Mouse (Mus musculus): ENCODE measurements at regions not wholly inside any gene's neighbourhood (a gene's known extent, or its start where the extent isn't known, plus 50 kb on each side); places are given as distances from the start of the nearest gene placed in this dataset.

DNA sequence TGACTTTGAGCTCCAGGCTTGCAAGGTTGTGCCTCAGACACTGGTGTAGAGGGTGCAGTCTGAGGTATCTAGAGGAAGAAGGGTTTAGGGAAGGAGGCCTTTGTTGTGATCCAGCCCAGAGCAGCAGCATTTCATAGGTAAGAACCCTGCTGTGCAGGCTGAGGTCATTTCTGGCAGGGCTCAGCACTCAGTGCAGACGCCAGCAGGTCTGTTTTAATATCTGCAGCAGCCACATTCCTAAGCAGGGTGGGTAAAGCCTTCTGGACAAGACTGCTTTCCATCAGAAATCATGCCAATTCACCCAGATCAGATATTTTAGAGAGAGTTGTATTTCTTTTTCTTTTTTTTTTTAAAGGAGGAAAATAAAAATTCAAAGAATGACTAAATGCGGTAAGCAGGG, 74.8 kb downstream of the Rpusd4 start:
- peak; percentile 86 to 91 for DNase-seq
- Histone ChIP-seq H3K4me3 (replicated peaks; ENCODE audit: insufficient read depth, low read depth, low read length) (no peak overlapping the region), H3K27ac (ENCODE audit: insufficient read depth, low read length) (peak overlapping the region; percentile 90), H3K27me3 (ENCODE audit: control insufficient read depth, insufficient read depth, low read length) (no peaks in the 10 kb centered on the region), H3K4me1 (ENCODE audit: control insufficient read depth, insufficient read depth, low read length) (peaks cover 29% of the 10 kb centered on the region; the same call in 1 of the 2 replicates)
- 26% methylated on average over 2 of the region's 2 CpGs for WGBS
- TF ChIP-seq CTCF (IDR thresholded peaks at IDR 0.05; ENCODE audit: borderline replicate concordance, insufficient read depth, low read depth, low read length) (no peak), POLR2A (IDR thresholded peaks at IDR 0.05; ENCODE audit: borderline replicate concordance, insufficient read depth, low read length) (no peak)

DNA sequence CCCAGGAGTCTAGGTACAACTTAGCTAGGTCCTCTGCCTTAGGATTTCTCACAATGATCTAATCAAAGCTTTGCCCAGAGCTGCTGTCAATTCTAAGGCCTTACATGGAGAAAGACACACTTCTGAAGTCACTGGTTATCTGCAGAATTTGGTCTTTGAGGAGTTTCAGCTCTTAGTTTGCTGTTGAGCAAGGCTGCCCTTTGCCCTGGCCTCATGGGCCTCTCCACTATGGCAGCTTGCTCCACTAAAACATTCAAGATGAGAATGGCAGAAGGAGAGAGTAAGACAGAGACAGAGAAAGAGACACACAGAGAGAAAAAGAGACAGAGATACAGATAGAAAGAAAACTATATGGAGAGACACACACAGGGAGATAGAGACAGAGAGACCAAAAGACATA, 75.7 kb downstream of the Rpusd4 start:
- H3K27me3 ChIP-seq (ENCODE audit: control insufficient read depth, insufficient read depth, low read length), result no peaks in the 10 kb centered on the region
- H3K4me3 ChIP-seq (replicated peaks; ENCODE audit: insufficient read depth, low read depth, low read length), result no peak overlapping the region
- TF ChIP-seq CTCF (IDR thresholded peaks at IDR 0.05; ENCODE audit: borderline replicate concordance, insufficient read depth, low read depth, low read length) (no peak), POLR2A (IDR thresholded peaks at IDR 0.05; ENCODE audit: borderline replicate concordance, insufficient read depth, low read length) (no peak)
- H3K27ac ChIP-seq (ENCODE audit: insufficient read depth, low read length), result no peak overlapping the region
- peaks cover 26% of the 10 kb centered on the region; the same call in 1 of the 2 replicates for H3K4me1 ChIP-seq (ENCODE audit: control insufficient read depth, insufficient read depth, low read length)
- no peak for DNase-seq

DNA sequence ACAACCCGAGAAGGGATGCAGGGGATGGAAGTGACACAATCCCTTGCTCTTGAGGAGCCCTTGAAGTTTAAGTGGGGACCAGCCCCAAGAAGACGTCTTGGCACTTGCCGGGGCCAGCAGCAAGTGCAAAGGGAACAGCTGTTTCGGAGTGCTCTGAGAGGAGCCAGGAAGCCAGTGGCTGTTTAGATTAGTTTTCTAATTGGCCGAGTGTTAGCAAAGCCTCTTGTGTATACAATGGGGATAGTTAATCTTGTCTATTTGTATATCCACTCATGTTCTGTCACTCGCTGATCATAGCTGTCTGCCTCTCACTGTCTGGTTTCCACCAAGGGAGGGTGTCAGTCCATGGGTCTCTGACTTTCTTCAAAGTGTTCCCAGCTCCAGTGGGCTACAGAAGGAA, 76.6 kb upstream of the Cdon start:
- no peak for DNase-seq
- no peak for TF ChIP-seq POLR2A (IDR thresholded peaks at IDR 0.05; ENCODE audit: borderline replicate concordance, insufficient read depth, low read length)
- no peak for TF ChIP-seq CTCF (IDR thresholded peaks at IDR 0.05; ENCODE audit: borderline replicate concordance, insufficient read depth, low read depth, low read length)
- Histone ChIP-seq H3K27me3 (ENCODE audit: control insufficient read depth, insufficient read depth, low read length) (no peaks in the 10 kb centered on the region), H3K4me3 (replicated peaks; ENCODE audit: insufficient read depth, low read depth, low read length) (no peak overlapping the region), H3K4me1 (ENCODE audit: control insufficient read depth, insufficient read depth, low read length) (peaks cover 26% of the 10 kb centered on the region; the same call in 1 of the 2 replicates), H3K27ac (ENCODE audit: insufficient read depth, low read length) (no peak overlapping the region)
- 82% methylated on average over 6 of the region's 6 CpGs for WGBS

DNA sequence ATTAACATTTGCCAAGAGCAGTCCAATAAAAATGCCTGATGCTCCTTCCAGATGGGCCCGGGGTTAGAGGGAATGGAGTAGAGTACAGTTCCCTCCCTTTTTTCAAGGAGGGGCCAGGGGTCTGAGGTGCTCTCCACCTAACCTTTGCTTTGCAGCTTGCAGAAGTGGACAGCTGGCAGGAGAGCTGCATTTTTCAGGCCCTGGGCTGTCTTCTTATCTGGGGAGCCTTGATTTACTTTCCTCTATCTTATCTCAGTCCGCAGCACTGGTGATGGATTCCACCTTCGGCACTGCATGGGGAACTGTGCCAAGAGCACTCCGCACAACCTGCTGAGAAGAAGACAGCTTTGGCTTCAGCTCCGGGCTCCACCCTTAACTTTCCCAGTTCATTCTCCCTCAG, 74.5 kb upstream of the Cdon start:
- Histone ChIP-seq H3K4me1 (ENCODE audit: control insufficient read depth, insufficient read depth, low read length) (peaks cover 21% of the 10 kb centered on the region; the same call in 1 of the 2 replicates), H3K4me3 (replicated peaks; ENCODE audit: insufficient read depth, low read depth, low read length) (no peak overlapping the region), H3K27me3 (ENCODE audit: control insufficient read depth, insufficient read depth, low read length) (no peaks in the 10 kb centered on the region), H3K27ac (ENCODE audit: insufficient read depth, low read length) (no peak overlapping the region)
- 13% methylated on average over 5 of the region's 5 CpGs for WGBS
- DNase-seq, result peak in 1 of 2 experiments; percentile 65
- TF ChIP-seq POLR2A (IDR thresholded peaks at IDR 0.05; ENCODE audit: borderline replicate concordance, insufficient read depth, low read length), result no peak
- no peak for TF ChIP-seq CTCF (IDR thresholded peaks at IDR 0.05; ENCODE audit: borderline replicate concordance, insufficient read depth, low read depth, low read length)

DNA sequence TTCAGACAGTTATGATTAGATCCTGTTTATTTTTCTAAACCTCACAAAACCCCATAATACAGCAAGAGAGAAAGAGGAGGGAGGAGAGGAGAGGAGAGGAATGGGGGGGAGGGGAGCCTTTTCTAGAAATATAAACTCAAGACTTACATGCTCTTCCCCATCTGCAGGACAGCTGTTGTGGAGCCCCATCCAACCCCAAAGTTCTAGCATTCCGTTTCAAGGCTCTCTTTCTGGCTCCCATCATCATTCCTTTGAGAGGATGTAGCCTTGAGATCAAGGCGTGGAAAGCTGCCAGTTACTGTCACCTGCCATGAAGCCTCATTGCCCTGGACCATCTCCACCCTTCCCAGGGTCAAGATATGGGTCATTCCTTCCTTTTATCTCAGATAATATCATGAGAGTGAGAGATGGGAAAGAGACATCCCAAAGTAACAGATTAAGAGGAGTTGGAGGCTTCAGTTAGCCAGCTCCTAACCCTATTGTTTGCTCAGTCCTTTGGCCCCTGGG, 70.8 kb upstream of the Cdon start:
- no peak overlapping the region for H3K27ac ChIP-seq (ENCODE audit: insufficient read depth, low read length)
- TF ChIP-seq POLR2A (IDR thresholded peaks at IDR 0.05; ENCODE audit: borderline replicate concordance, insufficient read depth, low read length), result no peak
- TF ChIP-seq CTCF (IDR thresholded peaks at IDR 0.05; ENCODE audit: borderline replicate concordance, insufficient read depth, low read depth, low read length), result no peak
- peaks cover 11% of the 10 kb centered on the region for H3K4me1 ChIP-seq (ENCODE audit: control insufficient read depth, insufficient read depth, low read length)
- no peak overlapping the region for H3K4me3 ChIP-seq (replicated peaks; ENCODE audit: insufficient read depth, low read depth, low read length)
- H3K27me3 ChIP-seq (ENCODE audit: control insufficient read depth, insufficient read depth, low read length), result no peaks in the 10 kb centered on the region
- DNase-seq, result no peak
- WGBS, result 83% methylated on average over 2 of the region's 2 CpGs

DNA sequence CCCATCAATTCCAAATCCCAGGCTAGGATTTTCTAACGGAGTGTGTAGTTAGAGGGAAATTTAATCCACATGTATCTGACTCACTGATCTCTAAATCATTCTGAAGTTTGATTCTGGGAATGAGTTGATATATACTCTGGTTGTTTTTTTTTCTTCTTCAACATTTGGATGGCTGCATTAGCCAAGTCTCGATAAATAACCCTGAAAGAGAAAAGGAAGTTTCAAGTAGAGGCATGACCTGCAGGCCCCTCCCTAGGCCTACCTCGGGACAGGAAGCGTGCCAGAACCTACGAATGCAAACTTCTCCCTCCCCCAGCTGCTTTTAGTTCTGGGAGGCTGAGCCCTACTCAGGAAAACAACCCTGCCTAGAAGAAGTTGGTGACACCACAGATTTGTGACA, 69.4 kb upstream of the Cdon start:
- no peak for TF ChIP-seq CTCF (IDR thresholded peaks at IDR 0.05; ENCODE audit: borderline replicate concordance, insufficient read depth, low read depth, low read length)
- no peak for TF ChIP-seq POLR2A (IDR thresholded peaks at IDR 0.05; ENCODE audit: borderline replicate concordance, insufficient read depth, low read length)
- DNase-seq, result no peak
- H3K4me1 ChIP-seq (ENCODE audit: control insufficient read depth, insufficient read depth, low read length), result peaks cover 8% of the 10 kb centered on the region
- no peak overlapping the region for H3K4me3 ChIP-seq (replicated peaks; ENCODE audit: insufficient read depth, low read depth, low read length)
- no peaks in the 10 kb centered on the region for H3K27me3 ChIP-seq (ENCODE audit: control insufficient read depth, insufficient read depth, low read length)
- WGBS, result 86% methylated on average over 5 of the region's 5 CpGs
- no peak overlapping the region for H3K27ac ChIP-seq (ENCODE audit: insufficient read depth, low read length)

DNA sequence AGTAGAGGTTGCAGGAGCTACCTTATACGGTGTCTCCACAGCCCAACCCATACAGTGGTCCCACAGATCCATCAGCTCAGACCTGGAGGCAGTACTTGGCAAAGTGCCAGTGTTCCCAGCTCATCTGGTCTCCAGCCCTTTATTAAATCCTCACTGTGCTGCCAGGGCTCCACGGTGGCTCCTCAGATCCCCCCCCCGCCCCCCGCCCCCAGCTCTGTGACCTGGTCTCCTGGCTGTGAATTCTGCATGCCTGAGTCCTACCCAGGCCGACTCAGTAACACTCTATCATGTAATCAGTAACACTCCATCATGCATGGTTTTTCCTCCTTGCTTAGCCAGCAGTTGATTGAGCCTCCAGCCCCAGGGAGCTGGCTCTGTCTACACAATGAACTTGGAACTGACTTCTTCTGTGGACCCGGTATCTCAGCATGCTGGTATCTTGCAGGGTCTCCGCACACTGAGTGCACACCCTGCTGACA, 66.2 kb upstream of the Cdon start:
- Histone ChIP-seq H3K27ac (ENCODE audit: insufficient read depth, low read length) (no peak overlapping the region), H3K4me3 (replicated peaks; ENCODE audit: insufficient read depth, low read depth, low read length) (no peak overlapping the region), H3K27me3 (ENCODE audit: control insufficient read depth, insufficient read depth, low read length) (no peaks in the 10 kb centered on the region), H3K4me1 (ENCODE audit: control insufficient read depth, insufficient read depth, low read length) (peaks cover 5% of the 10 kb centered on the region; the same call in 1 of the 2 replicates)
- TF ChIP-seq POLR2A (IDR thresholded peaks at IDR 0.05; ENCODE audit: borderline replicate concordance, insufficient read depth, low read length) (no peak), CTCF (IDR thresholded peaks at IDR 0.05; ENCODE audit: borderline replicate concordance, insufficient read depth, low read depth, low read length) (no peak)
- no peak for DNase-seq
- WGBS, result 21% methylated on average over 7 of the region's 7 CpGs

DNA sequence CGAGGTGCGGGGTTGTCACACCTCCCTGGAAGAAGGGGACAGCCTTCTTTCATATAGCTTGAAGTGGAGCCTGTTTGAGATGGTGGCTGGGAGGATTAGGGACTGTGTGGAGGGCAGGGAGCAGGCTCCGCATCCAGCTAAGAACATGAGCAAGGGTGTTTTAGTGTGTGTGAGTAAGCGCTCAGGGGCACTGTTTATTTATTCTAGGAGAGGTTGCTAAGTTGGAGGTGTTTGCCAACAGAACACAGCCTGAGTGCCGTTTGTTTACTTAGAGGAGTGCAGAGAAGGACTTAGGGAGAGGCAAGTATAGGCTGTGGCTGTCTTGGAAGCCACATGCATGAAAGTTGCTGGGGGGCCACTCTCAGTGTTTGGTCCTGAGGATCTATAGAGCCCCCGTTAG, 61.2 kb upstream of the Cdon start:
- H3K4me3 ChIP-seq (replicated peaks; ENCODE audit: insufficient read depth, low read depth, low read length), result no peak overlapping the region
- no peak for TF ChIP-seq POLR2A (IDR thresholded peaks at IDR 0.05; ENCODE audit: borderline replicate concordance, insufficient read depth, low read length)
- TF ChIP-seq CTCF (IDR thresholded peaks at IDR 0.05; ENCODE audit: borderline replicate concordance, insufficient read depth, low read depth, low read length), result no peak
- H3K27ac ChIP-seq (ENCODE audit: insufficient read depth, low read length), result no peak overlapping the region
- peaks cover 37% of the 10 kb centered on the region for H3K4me1 ChIP-seq (ENCODE audit: control insufficient read depth, insufficient read depth, low read length)
- H3K27me3 ChIP-seq (ENCODE audit: control insufficient read depth, insufficient read depth, low read length), result no peaks in the 10 kb centered on the region
- no peak for DNase-seq
- WGBS, result 80% methylated on average over 6 of the region's 6 CpGs
